In genomic region chr12:98920194-98920991, GRCm38 (mm10) we compare ENCODE assay signal across 8 mouse cellular contexts. TPM values are rescaled to one million over a fixed set of nuclear protein-coding genes. Genes with fewer than 3 reads are reported as not detected.
DNase-seq lines count a peak whose midpoint lies in the region; ATAC-seq lines count a peak whose summit lies in the region.

Ttc8 (plus strand) TSS chr12:98920574.

- intact Hi-C loops in left cerebral cortex, postnatal 14 days (cut with DNase I): no loop called here

- H3K27me3 ChIP-seq in embryonic facial prominence, embryonic 10.5 days (replicated peaks; ENCODE audit: low read depth, poor library complexity, severe bottlenecking): no peaks in the 10 kb centered on the region
- H3K27me3 ChIP-seq in intestine, embryonic 15.5 days (replicated peaks): no peaks in the 10 kb centered on the region

- DNase-seq in adrenal gland, postnatal 10 days: peak; percentile 89
- DNase-seq in embryonic facial prominence, embryonic 10.5 days (ENCODE audit: low spot score): peak; percentile 92
- peak; percentile 65 to 89 for DNase-seq in gastrocnemius, postnatal 4 days (ENCODE audit: low spot score in 2 of 2)
- DNase-seq in left cerebral cortex, postnatal 14 days (ENCODE audit: low spot score in 2 of 2): peak; percentile 84 to 89
- peak; percentile 90 for DNase-seq in right cerebral cortex, postnatal 25 days
- peak; percentile 80 to 84 for DNase-seq in urinary bladder, postnatal 36 days (ENCODE audit: low spot score in 2 of 2)

- H3K36me3 ChIP-seq in embryonic facial prominence, embryonic 10.5 days (replicated peaks): no peaks in the 10 kb centered on the region
- H3K36me3 ChIP-seq in intestine, embryonic 15.5 days: no peaks in the 10 kb centered on the region

- peak within 1 kb of the TSS; percentile 70 for H3K9ac ChIP-seq in intestine, embryonic 15.5 days

- peak within 1 kb of the TSS; percentile 95 for H3K27ac ChIP-seq in embryonic facial prominence, embryonic 10.5 days (replicated peaks)
- peak within 1 kb of the TSS; percentile 66; the same call in 1 of the 2 replicates for H3K27ac ChIP-seq in intestine, embryonic 15.5 days

- H3K9me3 ChIP-seq in embryonic facial prominence, embryonic 10.5 days: no peaks in the 10 kb centered on the region
- H3K9me3 ChIP-seq in intestine, embryonic 15.5 days: no peaks in the 10 kb centered on the region

- peak within 1 kb of the TSS; percentile 87 for H3K4me2 ChIP-seq in intestine, embryonic 15.5 days (replicated peaks)

- WGBS in embryonic facial prominence, embryonic 10.5 days: under 1% methylated on average over 35 of the region's 35 CpGs
- under 1% methylated on average over 35 of the region's 35 CpGs for WGBS in intestine, embryonic 15.5 days

- H3K4me1 ChIP-seq in embryonic facial prominence, embryonic 10.5 days: peaks cover 30% of the 10 kb centered on the region
- H3K4me1 ChIP-seq in intestine, embryonic 15.5 days (replicated peaks): no peaks in the 10 kb centered on the region

- H3K4me3 ChIP-seq in embryonic facial prominence, embryonic 10.5 days: peak within 1 kb of the TSS; percentile 81
- H3K4me3 ChIP-seq in intestine, embryonic 15.5 days (replicated peaks): peak within 1 kb of the TSS; percentile 65

- ATAC-seq in intestine, embryonic 15.5 days: peak; percentile 100
- ATAC-seq in megakaryocyte-erythroid progenitor cell, adult 5-6 weeks (replicated peaks; ENCODE audit: low FRiP score, low TSS enrichment, poor library complexity, severe bottlenecking): peak; percentile 99

RNA-seq across cellular contexts. Expression of gene Ttc8, which starts in this region (rescaled TPM):
- 10 to 100 TPM; 17.4 to 25.8 TPM for total RNA-seq in adrenal gland, postnatal 10 days (2021)
- 31.4 and 31.9 TPM in 2 replicates for polyA plus RNA-seq in embryonic facial prominence, embryonic 10.5 days (2016; fragmentation: Nextera tagmentation; extraction: Ambion mirVana)
- total RNA-seq in gastrocnemius, postnatal 4 days (2021): 10 to 100 TPM; 20.3 to 20.6 TPM
- polyA plus RNA-seq in intestine, embryonic 15.5 days (2015; fragmentation: Nextera tagmentation; extraction: Ambion mirVana): 16.4 and 18.5 TPM in 2 replicates
- total RNA-seq in left cerebral cortex, postnatal 14 days (2021): 10 to 100 TPM; 35.5 to 36.2 TPM
- 7.4 and 14.5 TPM in 2 replicates for total RNA-seq in megakaryocyte-erythroid progenitor cell, adult 5-6 weeks (2014; fragmentation: Nextera tagmentation)
- total RNA-seq in megakaryocyte-erythroid progenitor cell, adult 5-6 weeks (2017): 0.70 and 16.3 TPM in 2 replicates

Comparison
In these comparisons a context has a peak if more than half of its experiments do, and no peak if none do; other contexts are left out.
1. Peak in every context shown above with its lines: DNase-seq, ATAC-seq, H3K4me3 ChIP-seq and H3K27ac ChIP-seq.